Mouse (Mus musculus) lung, adult 2 months (tissue): ENCODE measurements around the gene Msi2.

Source experiments
- CTCF ChIP-seq: fragments of 200-500 bp; IDR thresholded peaks from 2 replicates; pipeline ENCODE4 v1.5.1; 2011; ENCODE audit warnings: mild to moderate bottlenecking, low read length, control low read depth; ENCODE audit not compliant: insufficient read depth
- POLR2A ChIP-seq: fragments of 200-500 bp; IDR thresholded peaks from 2 replicates; pipeline ENCODE4 v1.6.1; 2011; ENCODE audit warnings: low read depth, mild to moderate bottlenecking, control low read depth, low read length, borderline replicate concordance; ENCODE audit errors: extremely low read depth

DNA sequence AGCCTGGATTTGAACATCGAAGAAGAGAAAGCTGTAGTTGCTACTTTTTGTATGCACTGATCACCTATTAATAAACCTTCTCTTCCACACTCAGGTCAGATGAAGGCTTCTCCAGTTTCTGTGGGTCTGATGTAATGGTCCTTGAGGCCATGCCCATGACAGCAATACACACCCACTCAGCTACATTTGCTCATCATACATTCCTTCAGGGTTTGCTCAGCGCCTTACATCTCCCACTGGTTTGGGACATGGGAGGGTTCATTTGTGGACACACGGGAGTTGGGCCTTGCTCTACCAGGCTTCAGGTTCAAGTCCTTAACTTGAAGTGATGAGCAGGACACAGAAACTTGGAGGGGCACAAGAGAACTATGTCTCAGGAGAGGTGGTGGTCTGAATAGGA lies 380.4 kb downstream of the Msi2 start:
- TF ChIP-seq CTCF: no peak
- no peak for TF ChIP-seq POLR2A
